Mouse (Mus musculus) spleen, adult 12 weeks (tissue): ENCODE results near the gene Aadacl4.
"Not testable (repeated sequence)": the region's sequence is repeated elsewhere in the genome, so short reads cannot be mapped to it uniquely, and the experiment has no call there.

Source experiments
- DNase-seq: peaks from one replicate; pipeline ENCODE4 v3.0.0; 2022; ENCODE audit warnings: low spot score

The Aadacl4 gene

GRCm38 (mm10) chr4:144613407-144613806, at the start of gene Aadacl4:
Gene Aadacl4 (plus strand): TSS chr4:144613707.
- DNase-seq: no peak

- no peak for DNase-seq
These were observed 48.5 kb upstream of the Aadacl4 start, which contains the start of gene Gm13124 for GRCm38 (mm10) chr4:144565034-144565433. Gene Gm13124 (minus strand): TSS chr4:144565134.

GRCm38 (mm10) chr4:144567752-144568151, 45.8 kb upstream of the Aadacl4 start:
- no peak for DNase-seq

DNA sequence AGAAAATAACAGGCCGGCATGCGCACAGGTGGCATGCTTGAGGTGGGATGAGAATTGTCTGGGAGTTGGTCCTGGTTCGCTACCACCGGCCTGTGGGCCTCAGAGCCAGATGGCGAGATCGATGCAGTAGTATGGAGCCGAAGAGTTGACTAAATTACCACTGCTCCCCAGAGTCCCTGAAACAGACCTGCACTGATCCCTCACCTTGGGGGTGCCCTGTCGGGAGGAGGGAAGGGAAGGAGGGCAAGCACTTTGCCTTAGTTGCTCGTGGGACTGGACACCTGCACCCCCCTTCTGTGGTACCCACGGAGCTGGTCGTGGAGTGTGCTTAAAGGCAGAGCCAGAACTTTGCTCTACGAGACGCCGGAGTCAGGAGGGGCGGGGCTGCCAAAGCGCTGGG, 27.3 kb upstream of the Aadacl4 start:
- DNase-seq: not testable (repeated sequence)

DNA sequence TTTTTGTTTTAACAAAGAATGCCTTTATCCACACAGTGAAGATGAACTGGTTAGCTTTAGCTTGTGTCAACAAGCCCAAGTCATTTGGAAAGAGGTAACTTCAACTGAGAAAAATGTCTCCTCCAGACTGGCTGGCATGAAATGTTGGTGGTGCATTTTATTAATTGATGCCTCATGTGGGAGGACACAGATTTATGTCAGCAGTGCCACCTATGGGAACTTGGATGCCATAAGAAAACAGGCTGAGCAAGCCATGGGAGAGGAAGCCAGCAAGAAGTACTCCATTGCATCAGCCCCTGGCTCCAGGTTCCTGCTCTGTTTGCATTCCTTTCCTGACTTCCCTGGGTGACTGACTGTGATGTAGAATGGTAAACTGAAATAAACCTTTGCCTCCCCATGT, 20.7 kb upstream of the Aadacl4 start:
- no peak for DNase-seq

DNA sequence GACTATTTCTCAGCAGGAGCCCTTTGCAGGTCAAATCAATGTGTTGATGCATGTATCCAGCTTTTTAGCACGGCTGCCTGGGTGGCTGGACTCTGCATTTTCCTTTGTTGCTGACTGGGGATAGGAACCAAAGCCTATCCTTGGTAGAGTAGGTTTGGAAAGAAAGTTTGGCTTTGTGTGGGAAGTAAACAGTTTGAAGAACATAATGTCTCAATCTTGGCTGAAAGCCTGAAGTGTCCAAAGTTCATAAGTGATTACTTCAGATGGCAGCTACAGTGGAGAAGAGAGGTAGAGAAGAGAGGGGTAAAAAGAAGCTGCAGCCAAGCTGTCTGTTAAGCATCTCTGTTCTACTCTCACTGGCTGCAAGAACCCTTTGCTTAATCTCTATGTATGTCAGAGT, 1.1 kb downstream of the Aadacl4 start:
- DNase-seq: no peak

DNA sequence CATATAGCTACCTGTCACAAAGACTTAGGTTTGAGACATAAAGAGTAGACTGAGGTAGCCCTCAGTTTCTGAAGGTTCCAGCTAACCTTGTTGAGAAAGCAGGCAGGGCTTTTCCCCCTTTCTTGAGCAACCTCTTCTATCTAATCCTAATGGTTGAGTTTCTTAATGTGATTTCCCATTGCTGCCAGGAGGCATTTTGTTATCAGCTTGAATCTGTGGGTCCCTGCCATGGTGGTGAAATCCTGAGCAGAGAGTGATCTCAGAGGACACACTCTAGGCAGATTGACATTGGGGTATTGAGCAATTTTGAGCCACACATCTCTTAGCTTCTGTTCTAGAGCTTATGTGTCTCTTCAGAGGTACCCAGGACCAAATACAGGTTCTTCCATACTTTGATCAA, 24.8 kb downstream of the Aadacl4 start:
- DNase-seq: no peak
